Mouse (Mus musculus): ENCODE measurements around the gene Samsn1. TPM values are rescaled to one million over a fixed set of nuclear protein-coding genes. Genes with fewer than 3 reads are reported as not detected.

The Samsn1 gene
- polyA plus RNA-seq, 1 experiment from 2014 or later, result 1.1 TPM

DNA sequence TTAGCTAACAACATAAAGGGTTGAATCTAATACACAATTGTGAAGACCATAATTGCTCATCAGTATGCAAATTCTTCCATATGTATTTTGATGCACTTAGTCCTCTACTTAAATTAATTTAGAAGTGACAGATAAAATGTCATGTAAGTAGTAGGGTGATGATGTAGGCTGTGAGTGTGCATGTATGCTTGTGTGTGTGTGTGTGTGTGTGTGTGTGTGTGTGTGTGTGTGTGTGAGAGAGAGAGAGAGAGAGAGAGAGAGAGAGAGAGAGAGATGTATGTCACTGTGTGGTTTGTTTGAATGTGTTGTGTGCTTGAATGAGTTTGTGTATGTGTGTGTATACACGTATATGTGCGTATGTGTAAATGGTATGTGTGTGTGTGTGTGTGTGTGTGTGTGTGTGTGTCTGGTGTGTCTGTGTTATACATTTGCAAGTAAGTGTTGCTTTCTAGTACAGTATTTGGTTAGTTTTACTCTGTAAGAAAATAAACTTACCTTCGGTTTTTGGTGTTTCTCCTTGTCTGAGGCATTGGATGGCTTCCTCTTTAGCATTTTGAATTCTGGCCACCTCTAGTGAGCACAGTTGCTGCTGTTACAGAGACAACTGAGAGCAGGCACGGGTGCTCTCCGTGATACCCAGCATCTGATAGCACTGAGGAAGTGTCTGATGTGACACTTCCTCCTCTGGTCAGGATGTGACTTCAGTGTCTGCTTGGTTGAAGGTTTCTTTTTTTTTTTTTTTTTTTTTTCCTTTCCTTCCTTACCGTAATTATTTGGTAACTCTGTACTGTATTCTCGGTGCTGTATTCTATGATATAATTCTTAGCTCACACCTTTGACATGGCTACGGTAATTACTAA lies 113.2 kb downstream of the Samsn1 start:
- H3K36me3 ChIP-seq (ENCODE audit: control insufficient read depth, insufficient read depth), result no peaks in the 10 kb centered on the region
- no peak overlapping the region for H3K27ac ChIP-seq (ENCODE audit: low read depth, low read length)
- H3K4me2 ChIP-seq (replicated peaks; ENCODE audit: low read depth), result no peak overlapping the region
- WGBS, result 68% methylated on average over 8 of the region's 8 CpGs
- no peaks in the 10 kb centered on the region for H3K9me3 ChIP-seq (ENCODE audit: control insufficient read depth)
- no peak for TF ChIP-seq CTCF (IDR thresholded peaks at IDR 0.05; ENCODE audit: low read depth)
- no peak for ATAC-seq
- no peaks in the 10 kb centered on the region for H3K4me1 ChIP-seq (replicated peaks; ENCODE audit: control insufficient read depth, insufficient read depth, low read length)
- no peak overlapping the region for H3K4me3 ChIP-seq (ENCODE audit: low read depth, low read length)
- H3K27me3 ChIP-seq (replicated peaks; ENCODE audit: control insufficient read depth, insufficient read depth, low read length), result no peaks in the 10 kb centered on the region
- no peak overlapping the region for H3K9ac ChIP-seq (ENCODE audit: low read depth, low read length)

DNA sequence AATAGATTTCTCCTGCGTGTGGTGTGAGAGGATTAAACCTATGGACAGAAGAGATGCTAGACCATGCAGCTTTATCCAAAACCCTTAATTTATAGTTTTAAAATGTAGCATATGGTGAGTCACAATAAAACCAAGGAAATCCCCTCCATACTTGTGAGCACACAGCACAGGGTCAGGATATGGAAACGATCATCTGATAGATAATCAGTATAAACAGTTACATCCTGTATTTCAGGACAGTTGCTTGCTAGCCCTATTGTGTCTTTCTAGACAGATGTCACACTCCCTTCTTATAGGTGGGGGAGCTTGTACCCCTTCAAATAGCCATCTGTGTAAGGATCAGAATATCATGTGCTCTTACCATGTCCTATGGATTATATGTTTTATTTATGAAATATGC lies 115.3 kb downstream of the Samsn1 start:
- H3K27ac ChIP-seq (ENCODE audit: low read depth, low read length), result no peak overlapping the region
- H3K4me1 ChIP-seq (replicated peaks; ENCODE audit: control insufficient read depth, insufficient read depth, low read length), result no peaks in the 10 kb centered on the region
- no peak for TF ChIP-seq CTCF (IDR thresholded peaks at IDR 0.05; ENCODE audit: low read depth)
- no peak for ATAC-seq
- no peaks in the 10 kb centered on the region for H3K27me3 ChIP-seq (replicated peaks; ENCODE audit: control insufficient read depth, insufficient read depth, low read length)
- H3K36me3 ChIP-seq (ENCODE audit: control insufficient read depth, insufficient read depth), result no peaks in the 10 kb centered on the region
- H3K4me3 ChIP-seq (ENCODE audit: low read depth, low read length), result no peak overlapping the region
- H3K9ac ChIP-seq (ENCODE audit: low read depth, low read length), result no peak overlapping the region
- WGBS, result 64% methylated on average over 2 of the region's 2 CpGs
- no peaks in the 10 kb centered on the region for H3K9me3 ChIP-seq (ENCODE audit: control insufficient read depth)
- H3K4me2 ChIP-seq (replicated peaks; ENCODE audit: low read depth), result no peak overlapping the region

DNA sequence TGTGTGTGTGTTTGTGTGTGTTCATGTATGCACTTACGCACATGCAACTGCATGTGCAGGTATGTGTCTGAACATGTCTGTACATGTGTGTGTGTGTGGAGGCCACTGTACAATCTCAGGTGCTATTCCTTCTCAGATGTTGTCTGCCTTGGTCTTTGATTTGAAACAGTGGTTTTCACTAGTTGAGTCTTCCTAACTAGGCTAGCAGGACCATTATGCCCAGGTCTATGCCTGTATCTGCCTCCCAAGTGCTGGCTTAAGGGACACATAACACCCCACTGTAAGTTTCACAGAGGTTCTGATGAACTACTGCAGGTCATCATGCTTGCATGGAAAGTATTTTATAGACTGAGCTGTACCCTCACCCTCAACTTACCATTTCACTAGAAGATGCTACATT lies 115.8 kb downstream of the Samsn1 start:
- Histone ChIP-seq H3K36me3 (ENCODE audit: control insufficient read depth, insufficient read depth) (no peaks in the 10 kb centered on the region), H3K27me3 (replicated peaks; ENCODE audit: control insufficient read depth, insufficient read depth, low read length) (no peaks in the 10 kb centered on the region), H3K9ac (ENCODE audit: low read depth, low read length) (no peak overlapping the region), H3K9me3 (ENCODE audit: control insufficient read depth) (no peaks in the 10 kb centered on the region), H3K27ac (ENCODE audit: low read depth, low read length) (no peak overlapping the region), H3K4me2 (replicated peaks; ENCODE audit: low read depth) (no peak overlapping the region), H3K4me1 (replicated peaks; ENCODE audit: control insufficient read depth, insufficient read depth, low read length) (no peaks in the 10 kb centered on the region), H3K4me3 (ENCODE audit: low read depth, low read length) (no peak overlapping the region)
- ATAC-seq, result no peak
- 97% methylated on average over 1 of the region's 1 CpGs for WGBS
- no peak for TF ChIP-seq CTCF (IDR thresholded peaks at IDR 0.05; ENCODE audit: low read depth)

DNA sequence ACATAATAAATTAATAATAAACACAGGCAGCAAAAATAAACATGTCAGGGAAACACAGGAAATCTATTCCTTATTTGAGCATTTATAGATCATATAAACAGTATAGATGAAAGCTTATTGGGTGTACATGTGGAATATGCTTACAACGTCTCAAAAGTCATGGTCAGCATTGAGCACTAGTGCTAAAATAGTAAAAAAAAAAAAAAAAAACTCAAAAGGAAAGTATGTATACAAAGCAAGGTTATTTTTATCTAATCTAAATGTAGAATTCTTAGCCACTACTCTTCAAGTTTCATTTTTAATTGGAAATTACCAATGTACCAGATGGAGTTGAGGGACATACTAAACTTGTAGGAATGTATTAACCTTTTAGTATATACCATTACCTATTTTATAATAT lies 116.8 kb downstream of the Samsn1 start:
- H3K9ac ChIP-seq (ENCODE audit: low read depth, low read length), result no peak overlapping the region
- TF ChIP-seq CTCF (IDR thresholded peaks at IDR 0.05; ENCODE audit: low read depth), result no peak
- H3K36me3 ChIP-seq (ENCODE audit: control insufficient read depth, insufficient read depth), result no peaks in the 10 kb centered on the region
- H3K27ac ChIP-seq (ENCODE audit: low read depth, low read length), result no peak overlapping the region
- WGBS, result 71% methylated on average over 1 of the region's 1 CpGs
- no peaks in the 10 kb centered on the region for H3K9me3 ChIP-seq (ENCODE audit: control insufficient read depth)
- no peaks in the 10 kb centered on the region for H3K4me1 ChIP-seq (replicated peaks; ENCODE audit: control insufficient read depth, insufficient read depth, low read length)
- H3K4me2 ChIP-seq (replicated peaks; ENCODE audit: low read depth), result no peak overlapping the region
- ATAC-seq, result no peak
- H3K27me3 ChIP-seq (replicated peaks; ENCODE audit: control insufficient read depth, insufficient read depth, low read length), result no peaks in the 10 kb centered on the region
- H3K4me3 ChIP-seq (ENCODE audit: low read depth, low read length), result no peak overlapping the region

DNA sequence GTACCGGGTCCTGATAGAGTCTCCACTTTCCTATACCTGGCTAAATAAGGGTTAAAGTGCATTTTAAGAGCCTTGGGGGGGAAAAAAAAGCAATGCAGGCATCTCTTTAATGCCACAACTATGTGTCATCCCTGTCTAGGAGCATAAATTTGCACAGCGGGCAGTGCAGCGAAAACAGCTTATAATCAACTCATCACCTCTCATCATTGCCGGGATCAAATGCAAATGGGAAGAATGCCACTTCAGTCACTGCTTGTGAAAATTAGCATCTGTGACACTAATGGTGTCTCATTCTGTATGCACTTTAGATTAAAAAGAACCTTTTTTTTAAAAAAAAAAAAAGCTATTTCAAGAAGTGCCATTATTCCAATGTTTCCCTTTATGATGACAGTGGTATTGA lies 118.0 kb downstream of the Samsn1 start:
- no peaks in the 10 kb centered on the region for H3K9me3 ChIP-seq (ENCODE audit: control insufficient read depth)
- ATAC-seq, result no peak
- H3K36me3 ChIP-seq (ENCODE audit: control insufficient read depth, insufficient read depth), result no peaks in the 10 kb centered on the region
- 95% methylated on average over 4 of the region's 4 CpGs for WGBS
- H3K4me2 ChIP-seq (replicated peaks; ENCODE audit: low read depth), result no peak overlapping the region
- no peaks in the 10 kb centered on the region for H3K4me1 ChIP-seq (replicated peaks; ENCODE audit: control insufficient read depth, insufficient read depth, low read length)
- H3K27ac ChIP-seq (ENCODE audit: low read depth, low read length), result no peak overlapping the region
- H3K4me3 ChIP-seq (ENCODE audit: low read depth, low read length), result no peak overlapping the region
- no peak overlapping the region for H3K9ac ChIP-seq (ENCODE audit: low read depth, low read length)
- no peak for TF ChIP-seq CTCF (IDR thresholded peaks at IDR 0.05; ENCODE audit: low read depth)
- no peaks in the 10 kb centered on the region for H3K27me3 ChIP-seq (replicated peaks; ENCODE audit: control insufficient read depth, insufficient read depth, low read length)

DNA sequence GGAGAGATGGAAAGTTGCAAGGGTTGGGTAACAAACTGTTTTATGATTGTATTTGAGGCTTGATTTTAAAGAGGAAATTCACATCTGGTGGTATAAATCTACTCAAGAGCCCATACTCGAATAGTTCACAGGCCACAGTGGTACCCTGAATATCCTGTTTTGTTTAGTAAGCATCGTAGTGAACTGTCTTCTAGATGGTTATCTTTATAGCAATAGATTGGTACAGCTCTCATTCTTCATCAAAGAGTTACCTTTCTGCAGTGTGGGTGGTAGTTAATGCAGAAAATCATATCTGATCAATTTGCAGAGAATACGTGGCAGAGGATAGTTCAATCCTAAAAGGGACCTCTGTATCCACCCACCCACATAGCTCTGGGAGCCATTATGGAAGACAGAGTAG lies 119.1 kb downstream of the Samsn1 start:
- no peak overlapping the region for H3K9ac ChIP-seq (ENCODE audit: low read depth, low read length)
- H3K9me3 ChIP-seq (ENCODE audit: control insufficient read depth), result no peaks in the 10 kb centered on the region
- H3K4me1 ChIP-seq (replicated peaks; ENCODE audit: control insufficient read depth, insufficient read depth, low read length), result no peaks in the 10 kb centered on the region
- TF ChIP-seq CTCF (IDR thresholded peaks at IDR 0.05; ENCODE audit: low read depth), result no peak
- WGBS, result 80% methylated on average over 3 of the region's 3 CpGs
- H3K4me3 ChIP-seq (ENCODE audit: low read depth, low read length), result no peak overlapping the region
- H3K4me2 ChIP-seq (replicated peaks; ENCODE audit: low read depth), result no peak overlapping the region
- no peaks in the 10 kb centered on the region for H3K27me3 ChIP-seq (replicated peaks; ENCODE audit: control insufficient read depth, insufficient read depth, low read length)
- H3K27ac ChIP-seq (ENCODE audit: low read depth, low read length), result no peak overlapping the region
- no peaks in the 10 kb centered on the region for H3K36me3 ChIP-seq (ENCODE audit: control insufficient read depth, insufficient read depth)
- ATAC-seq, result no peak
